ENCODE assay signal across 23 mouse cellular contexts in the genomic region with DNA sequence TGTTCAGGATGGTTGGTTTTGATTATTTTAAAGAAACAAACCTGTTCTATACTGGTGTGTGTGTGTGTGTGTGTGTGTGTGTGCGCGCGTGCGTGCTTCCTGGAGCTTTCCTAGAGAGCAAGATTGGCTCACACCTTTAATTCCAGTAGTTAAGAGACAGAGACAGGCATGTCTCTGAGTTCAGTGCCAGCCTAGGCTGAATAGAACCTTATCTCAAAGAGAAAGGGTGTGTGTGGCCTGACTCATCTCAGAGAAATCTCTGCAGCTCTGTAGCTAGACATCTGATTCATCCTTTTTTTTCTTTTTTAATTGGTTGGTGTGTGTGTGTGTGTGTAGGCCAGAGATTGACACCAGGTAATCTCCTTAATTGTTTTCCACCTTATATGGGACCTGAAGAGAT. TPM values are rescaled to one million over a fixed set of nuclear protein-coding genes. Genes with fewer than 3 reads are reported as not detected.
"Had no signal": no experiment of that assay in that cellular context is flagged by ENCODE, and none has a peak within 500 bp of the region (broad histone marks: within the 10 kb centered on the region; RNA-seq: fewer than 3 reads in every experiment).

No protein-coding gene starts in this region.

- DNase-seq: kidney, adult 2 months; kidney, postnatal 25 days; layer of hippocampus, adult 9-11 months; left cerebral cortex, postnatal 4 days; liver, postnatal 0 days; lung, embryonic 14.5 days; retina, postnatal 1 day; right cerebral cortex, postnatal 25 days; thymus, adult 2 months; thymus, postnatal 25 days had no signal

- H3K9ac ChIP-seq: limb, embryonic 12.5 days; limb, embryonic 15.5 days; liver, embryonic 14.5 days; liver, postnatal 0 days; lung, embryonic 14.5 days; midbrain, embryonic 12.5 days; midbrain, embryonic 15.5 days; neural tube, embryonic 13.5 days had no signal

- H3K27ac ChIP-seq: kidney, postnatal 0 days; layer of hippocampus, adult 2 months; limb, embryonic 12.5 days; limb, embryonic 15.5 days; liver, embryonic 14.5 days; macrophage; midbrain, embryonic 12.5 days; midbrain, embryonic 15.5 days; neural tube, embryonic 13.5 days had no signal

- H3K36me3 ChIP-seq: limb, embryonic 12.5 days; limb, embryonic 15.5 days; midbrain, embryonic 12.5 days; midbrain, embryonic 15.5 days; neural tube, embryonic 13.5 days had no signal

- H3K4me3 ChIP-seq: layer of hippocampus, adult 2 months; limb, embryonic 12.5 days; limb, embryonic 15.5 days; midbrain, embryonic 12.5 days; midbrain, embryonic 15.5 days; neural tube, embryonic 13.5 days had no signal

- ATAC-seq: liver, postnatal 0 days; lung, postnatal 0 days; midbrain, embryonic 15.5 days had no signal

- H3K4me2 ChIP-seq: limb, embryonic 12.5 days; limb, embryonic 15.5 days; liver, embryonic 11.5 days; lung, embryonic 14.5 days; midbrain, embryonic 12.5 days; midbrain, embryonic 15.5 days; neural tube, embryonic 13.5 days had no signal

- H3K9me3 ChIP-seq: limb, embryonic 12.5 days; limb, embryonic 15.5 days; midbrain, embryonic 12.5 days; midbrain, embryonic 15.5 days; neural tube, embryonic 13.5 days had no signal

RNA-seq across cellular contexts. Expression of a gene that starts 3.9 kb away (rescaled TPM):
- total RNA-seq: megakaryocyte, adult 5-6 weeks had no signal

RNA-seq across cellular contexts. Expression of a gene that starts 29.4 kb away (rescaled TPM):
- total RNA-seq: neutrophil, adult 5-6 weeks had no signal
- polyA plus RNA-seq: macrophage had no signal
